Mouse (Mus musculus): ENCODE measurements around the gene Crybg2.

Gene Crybg2

GRCm38 (mm10) chr4:134060135-134060865, at the start of gene Crybg2:
Gene Crybg2 (plus strand): TSS chr4:134060815.
- in situ Hi-C loops (cut with MboI, MseI), result no loop called here

GRCm38 (mm10) chr4:134011450-134012414, 48.9 kb upstream of the Crybg2 start:
- in situ Hi-C loops (cut with MboI, MseI), result no loop called here

- in situ Hi-C loops (cut with MboI, MseI), result no loop called here
These were observed 47.6 kb upstream of the Crybg2 start for GRCm38 (mm10) chr4:134012858-134013528.

GRCm38 (mm10) chr4:134016208-134016607, 44.4 kb upstream of the Crybg2 start:
- in situ Hi-C loops (cut with MboI, MseI), result no loop called here

- in situ Hi-C loops (cut with MboI, MseI), result no loop called here
These were observed 43.8 kb upstream of the Crybg2 start for GRCm38 (mm10) chr4:134016767-134017166.

- in situ Hi-C loops (cut with MboI, MseI), result no loop called here
These were observed 43.3 kb upstream of the Crybg2 start for GRCm38 (mm10) chr4:134017201-134017865.

- in situ Hi-C loops (cut with MboI, MseI), result no loop called here
These were observed 42.4 kb upstream of the Crybg2 start for GRCm38 (mm10) chr4:134018038-134018778.

- in situ Hi-C loops (cut with MboI, MseI), result no loop called here
These were observed 41.9 kb upstream of the Crybg2 start, which contains the start of gene Lin28a for GRCm38 (mm10) chr4:134018779-134019145. Gene Lin28a (minus strand): TSS chr4:134018841.

- in situ Hi-C loops (cut with MboI, MseI), result no loop called here
These were observed 41.4 kb upstream of the Crybg2 start for GRCm38 (mm10) chr4:134019210-134019609.

- in situ Hi-C loops (cut with MboI, MseI), result no loop called here
These were observed 40.8 kb upstream of the Crybg2 start for GRCm38 (mm10) chr4:134019641-134020351.

GRCm38 (mm10) chr4:134020621-134021020, 40.0 kb upstream of the Crybg2 start:
- in situ Hi-C loops (cut with MboI, MseI), result no loop called here

- in situ Hi-C loops (cut with MboI, MseI), result no loop called here
These were observed 34.8 kb upstream of the Crybg2 start for GRCm38 (mm10) chr4:134025802-134026201.

- in situ Hi-C loops (cut with MboI, MseI), result loop anchor here (5.0 kb wide), 1 partner anchor 56 kb away; no protein-coding TSS in a partner anchor
These were observed 24.7 kb upstream of the Crybg2 start for GRCm38 (mm10) chr4:134035953-134036352.

- in situ Hi-C loops (cut with MboI, MseI), result no loop called here
These were observed 19.1 kb upstream of the Crybg2 start for GRCm38 (mm10) chr4:134041317-134042123.

GRCm38 (mm10) chr4:134043041-134043440, 17.6 kb upstream of the Crybg2 start:
- in situ Hi-C loops (cut with MboI, MseI), result no loop called here

GRCm38 (mm10) chr4:134047648-134048047, 13.0 kb upstream of the Crybg2 start:
- in situ Hi-C loops (cut with MboI, MseI), result no loop called here

GRCm38 (mm10) chr4:134051912-134052311, 8.7 kb upstream of the Crybg2 start:
- in situ Hi-C loops (cut with MboI, MseI), result no loop called here

- in situ Hi-C loops (cut with MboI, MseI), result no loop called here
These were observed 8.1 kb upstream of the Crybg2 start for GRCm38 (mm10) chr4:134052560-134052959.

- in situ Hi-C loops (cut with MboI, MseI), result no loop called here
These were observed 7.1 kb upstream of the Crybg2 start, which contains the start of gene Zfp683 for GRCm38 (mm10) chr4:134053538-134053937. Gene Zfp683 (plus strand): TSS chr4:134053838.

Data from T-helper 1 cell (primary cell).